Mouse (Mus musculus): Measurements from ENCODE around the gene Majin. TPM values are rescaled to one million over a fixed set of nuclear protein-coding genes. Genes with fewer than 3 reads are reported as not detected.

Gene Majin
- total and polyA plus RNA-seq, 3 experiments, result not detected

GRCm38 (mm10) chr19:6236053-6236441 lies 51.9 kb downstream of the Majin start:
- dilution Hi-C loops (cut with MboI; ENCODE audit: extremely low pct_ligation_motif_present, extremely low pct_unique_long_range_greater_than_20kb, low sequenced_read_pairs), result no loop called here
- Histone ChIP-seq H3K27me3 (replicated peaks) (no peaks in the 10 kb centered on the region), H3K9me3 (replicated peaks; ENCODE audit: low read length) (no peaks in the 10 kb centered on the region), H3K9ac (ENCODE audit: insufficient read depth, low read depth) (peak overlapping the region; percentile 90), H3K4me2 (ENCODE audit: insufficient read depth, low read depth, poor library complexity, severe bottlenecking) (peak overlapping the region; percentile 35; the same call in 1 of the 2 replicates), H3K4me3 (replicated peaks in 1 of 3; ENCODE audit: low read depth in 2 of 3, low read length in 2 of 3, poor library complexity in 1 of 3) (peak overlapping the region; percentile 59 to 83 (median 77)), H3K36me3 (replicated peaks in 1 of 2; ENCODE audit: control insufficient read depth in 1 of 2, insufficient read depth in 1 of 2, low read length in 1 of 2) (peaks cover 0 to 7% of the 10 kb centered on the region in 2 experiments), H3K79me2 (replicated peaks; ENCODE audit: control insufficient read depth, extremely low read depth, insufficient read depth, poor library complexity, severe bottlenecking) (no peaks in the 10 kb centered on the region), H3K4me1 (ENCODE audit: control insufficient read depth in 1 of 2, insufficient read depth in 2 of 2) (peaks cover 0 to 21% of the 10 kb centered on the region in 2 experiments; a peak in 2 of 4 replicates), H3K27ac (ENCODE audit: insufficient read depth, low read depth) (peak overlapping the region; percentile 73)
- TF ChIP-seq UBTF (IDR thresholded peaks at IDR 0.05; ENCODE audit: low read depth, low read length) (no peak), EP300 (IDR thresholded peaks at IDR 0.05; ENCODE audit: low read length) (no peak), JUN (IDR thresholded peaks at IDR 0.05; ENCODE audit: insufficient read depth, low read depth, low read length) (peak; percentile 92), NELFE (IDR thresholded peaks at IDR 0.05; ENCODE audit: low read depth, low read length) (peak; percentile 45; the same call in 1 of the 2 replicates), MEF2A (IDR thresholded peaks at IDR 0.05; ENCODE audit: borderline replicate concordance, low read depth, low read length) (0 out of 2 replicates have a peak, but pooled peaks have one; percentile 63), IRF4 (IDR thresholded peaks at IDR 0.05; ENCODE audit: low read depth, low read length) (peak; percentile 72; the same call in 1 of the 2 replicates), KAT2A (IDR thresholded peaks at IDR 0.05; ENCODE audit: insufficient replicate concordance, low read length) (peak; percentile 93; the same call in 1 of the 2 replicates), RCOR1 (conservative IDR thresholded peaks at IDR 0.05; ENCODE audit: low read depth, low read length) (peak; percentile 61; the same call in 1 of the 2 replicates), SMC3 (IDR thresholded peaks at IDR 0.05; ENCODE audit: low read depth, low read length) (no peak), BHLHE40 (IDR thresholded peaks at IDR 0.05; ENCODE audit: low read depth, low read length) (peak; percentile 37; the same call in 1 of the 2 replicates), USF2 (conservative IDR thresholded peaks at IDR 0.05; ENCODE audit: low read depth, low read length) (no peak), ETS1 (conservative IDR thresholded peaks at IDR 0.05; ENCODE audit: low read depth, low read length) (no peak; the same call in 1 of the 2 replicates), MAZ (IDR thresholded peaks at IDR 0.05; ENCODE audit: low read depth, low read length) (peak; percentile 83; the same call in 1 of the 2 replicates), CHD2 (IDR thresholded peaks at IDR 0.05; ENCODE audit: low read length) (peak; percentile 19; the same call in 1 of the 2 replicates), MAX (IDR thresholded peaks at IDR 0.05; ENCODE audit: low read length) (peak; percentile 33; the same call in 1 of the 2 replicates), JUND (conservative IDR thresholded peaks at IDR 0.05; ENCODE audit: low read depth, low read length) (peak; percentile 86), ZNF384 (IDR thresholded peaks at IDR 0.05; ENCODE audit: low read depth, low read length) (peak; percentile 89), POLR2A (IDR thresholded peaks at IDR 0.05; ENCODE audit: low read depth, low read length) (peak; percentile 21; the same call in 1 of the 2 replicates), POLR2AphosphoS2 (IDR thresholded peaks at IDR 0.05; ENCODE audit: low read depth, low read length) (peak; percentile 47; the same call in 1 of the 2 replicates), SIN3A (IDR thresholded peaks at IDR 0.05; ENCODE audit: low read length) (peak; percentile 99), MAFK (IDR thresholded peaks at IDR 0.05; ENCODE audit: insufficient replicate concordance, low read length) (no peak), HCFC1 (IDR thresholded peaks at IDR 0.05; ENCODE audit: low read depth, low read length) (peak; percentile 87), ZKSCAN1 (IDR thresholded peaks at IDR 0.05; ENCODE audit: borderline replicate concordance, low read depth, low read length) (no peak), TCF12 (IDR thresholded peaks at IDR 0.05; ENCODE audit: low read depth, low read length) (peak; percentile 41; the same call in 1 of the 2 replicates), NRF1 (IDR thresholded peaks at IDR 0.05; ENCODE audit: low read depth, low read length) (peak; percentile 67), ZMIZ1 (IDR thresholded peaks at IDR 0.05; ENCODE audit: low read depth, low read length) (no peak), TBP (conservative IDR thresholded peaks at IDR 0.05; ENCODE audit: low read depth, low read length) (no peak), USF1 (IDR thresholded peaks at IDR 0.05; ENCODE audit: low read depth, low read length) (no peak), RAD21 (IDR thresholded peaks at IDR 0.05; ENCODE audit: low read depth, low read length) (no peak), GABPA (IDR thresholded peaks at IDR 0.05; ENCODE audit: insufficient replicate concordance, low read depth, low read length) (peak; percentile 72; the same call in 1 of the 2 replicates), PAX5 (IDR thresholded peaks at IDR 0.05; ENCODE audit: low read length) (no peak), MXI1 (IDR thresholded peaks at IDR 0.05; ENCODE audit: low read depth, low read length) (peak; percentile 49), CHD1 (IDR thresholded peaks at IDR 0.05; ENCODE audit: low read depth, low read length) (peak; percentile 68; the same call in 1 of the 2 replicates), CTCF (conservative IDR thresholded peaks at IDR 0.05 in 1 of 2, IDR thresholded peaks at IDR 0.05 in 1 of 2; ENCODE audit: low read depth in 2 of 2, low read length in 2 of 2) (no peak), ZC3H11A (IDR thresholded peaks at IDR 0.05; ENCODE audit: low read depth, low read length) (no peak), MYC (IDR thresholded peaks at IDR 0.05; ENCODE audit: low read depth, low read length) (0 out of 2 replicates have a peak, but pooled peaks have one; percentile 51), E2F4 (IDR thresholded peaks at IDR 0.05; ENCODE audit: insufficient replicate concordance, low read depth, low read length) (no peak), ELF1 (IDR thresholded peaks at IDR 0.05; ENCODE audit: low read depth, low read length) (peak; percentile 69; the same call in 1 of the 2 replicates)
- in situ Hi-C loops (cut with MboI; ENCODE audit: low pct_ligation_motif_present, low pct_unique_long_range_greater_than_20kb, low sequenced_read_pairs), result no loop called here
- DNase-seq (ENCODE audit: extremely low read depth), result peak; percentile 90

Measured in CH12.LX (cell line).